Mouse (Mus musculus): ENCODE results near the gene Mrap. TPM values are rescaled to one million over a fixed set of nuclear protein-coding genes. Genes with fewer than 3 reads are reported as not detected.

The Mrap gene
- 36.1 and 41.4 TPM in 2 replicates for polyA plus RNA-seq (2015; fragmentation: Nextera tagmentation; extraction: Ambion mirVana)

GRCm38 (mm10) chr16:90738092-90738956, at the start of gene Mrap:
Gene Mrap, plus strand, starts transcription at chr16:90738207.
- H3K4me1 ChIP-seq (ENCODE audit: control insufficient read depth, insufficient read depth, low read length) = peaks cover 13% of the 10 kb centered on the region; the same call in 1 of the 2 replicates
- peak within 1 kb of the TSS; percentile 81 for H3K27ac ChIP-seq (ENCODE audit: low read length)
- WGBS = 38% methylated on average over 26 of the region's 26 CpGs
- H3K4me2 ChIP-seq (ENCODE audit: low read depth, low read length) = peak within 1 kb of the TSS; percentile 63
- H3K4me3 ChIP-seq (ENCODE audit: low read length) = peak within 1 kb of the TSS; percentile 55
- peak; percentile 85 for ATAC-seq (replicated peaks; ENCODE audit: extremely low read depth, insufficient read depth, low FRiP score)
- H3K36me3 ChIP-seq (ENCODE audit: control insufficient read depth, insufficient read depth) = no peaks in the 10 kb centered on the region
- H3K27me3 ChIP-seq (ENCODE audit: control insufficient read depth, insufficient read depth, low read length) = no peaks in the 10 kb centered on the region
- peak within 1 kb of the TSS; percentile 77 for H3K9ac ChIP-seq (ENCODE audit: low read length)
- no peaks in the 10 kb centered on the region for H3K9me3 ChIP-seq (replicated peaks; ENCODE audit: control insufficient read depth, low read length)

DNA sequence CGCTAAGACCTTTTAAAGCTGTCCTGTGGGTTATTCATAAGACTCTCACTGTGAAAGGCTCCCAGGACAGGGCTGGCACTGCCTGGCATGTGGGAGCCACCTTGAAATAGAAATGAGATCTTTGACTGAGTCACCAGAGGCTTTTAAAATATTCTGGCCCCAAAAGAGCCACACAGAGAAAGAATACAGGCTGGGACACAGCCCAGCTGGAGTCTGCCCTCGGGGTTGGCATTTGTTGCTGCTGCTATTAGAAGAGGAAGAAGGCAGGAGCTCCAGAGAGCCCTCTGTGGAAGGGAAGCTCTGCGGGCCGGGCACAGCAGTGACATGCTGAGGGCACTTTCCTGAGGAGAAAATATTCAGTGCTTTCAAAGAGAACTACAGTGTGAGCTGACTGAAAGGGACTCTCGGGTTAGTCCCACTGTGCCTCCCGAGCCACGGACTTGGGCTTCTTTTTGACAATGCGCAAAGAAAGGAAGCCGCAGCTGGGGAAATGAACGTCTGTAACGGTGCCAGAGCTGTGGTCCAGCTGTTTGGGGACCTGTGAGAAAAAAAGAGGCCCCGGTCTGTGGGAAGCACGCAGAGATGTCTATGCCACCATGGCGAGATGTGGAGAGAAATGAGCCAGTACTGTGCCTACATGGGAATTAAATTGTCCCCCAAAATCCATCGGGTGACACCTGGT, 45.2 kb upstream of the Mrap start:
- H3K27ac ChIP-seq (ENCODE audit: low read length) = no peak overlapping the region
- no peak overlapping the region for H3K4me2 ChIP-seq (ENCODE audit: low read depth, low read length)
- ATAC-seq (replicated peaks; ENCODE audit: extremely low read depth, insufficient read depth, low FRiP score) = no peak
- peaks cover 7% of the 10 kb centered on the region; the same call in 1 of the 2 replicates for H3K4me1 ChIP-seq (ENCODE audit: control insufficient read depth, insufficient read depth, low read length)
- H3K4me3 ChIP-seq (ENCODE audit: low read length) = no peak overlapping the region
- H3K27me3 ChIP-seq (ENCODE audit: control insufficient read depth, insufficient read depth, low read length) = no peaks in the 10 kb centered on the region
- no peak overlapping the region for H3K9ac ChIP-seq (ENCODE audit: low read length)
- WGBS = 81% methylated on average over 15 of the region's 15 CpGs
- H3K36me3 ChIP-seq (ENCODE audit: control insufficient read depth, insufficient read depth) = no peaks in the 10 kb centered on the region
- no peaks in the 10 kb centered on the region for H3K9me3 ChIP-seq (replicated peaks; ENCODE audit: control insufficient read depth, low read length)

DNA sequence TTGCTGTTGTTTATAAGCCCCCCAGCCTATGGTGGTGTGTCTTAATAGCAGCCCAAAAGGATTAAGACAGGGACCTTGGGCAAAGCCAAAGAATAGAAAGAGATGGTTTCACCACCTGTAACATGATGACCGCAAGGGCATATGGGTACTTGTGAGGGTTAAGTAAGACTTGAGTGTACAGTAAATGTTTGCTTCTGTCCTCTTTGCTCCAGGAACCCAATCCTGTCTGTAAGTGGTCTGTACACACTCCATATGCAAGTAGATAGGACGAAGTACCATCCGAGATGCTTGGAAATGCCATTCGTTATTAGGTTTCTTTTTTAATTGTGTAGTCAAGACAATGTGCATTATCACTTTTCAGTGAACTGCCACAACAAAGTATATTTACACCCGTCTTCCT, 44.4 kb upstream of the Mrap start:
- 90% methylated on average over 5 of the region's 5 CpGs for WGBS

DNA sequence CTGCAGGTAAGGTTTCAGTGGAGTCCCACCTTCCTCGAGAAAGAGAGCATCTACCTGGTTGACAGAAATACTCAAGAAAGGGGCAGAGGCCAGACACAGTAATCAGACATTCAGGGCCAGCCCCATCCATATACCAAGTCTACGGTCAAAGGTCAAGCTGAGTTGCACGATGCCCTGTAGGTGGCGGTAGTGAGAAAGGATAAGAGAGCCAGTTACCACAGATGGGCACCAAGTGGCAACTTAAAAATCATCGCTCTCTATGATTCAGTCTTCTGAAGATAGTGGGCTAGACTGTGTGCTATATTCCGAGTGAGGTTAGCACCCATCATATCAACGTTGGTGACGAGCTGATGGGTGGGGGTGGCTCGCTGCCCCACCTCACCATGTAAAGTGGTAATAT, 43.3 kb upstream of the Mrap start:
- Histone ChIP-seq H3K27ac (ENCODE audit: low read length) (no peak overlapping the region), H3K4me1 (ENCODE audit: control insufficient read depth, insufficient read depth, low read length) (0 out of 2 replicates have a peak, but pooled peaks cover 2% of the 10 kb centered on the region), H3K9ac (ENCODE audit: low read length) (no peak overlapping the region), H3K36me3 (ENCODE audit: control insufficient read depth, insufficient read depth) (no peaks in the 10 kb centered on the region), H3K4me3 (ENCODE audit: low read length) (no peak overlapping the region), H3K27me3 (ENCODE audit: control insufficient read depth, insufficient read depth, low read length) (no peaks in the 10 kb centered on the region), H3K9me3 (replicated peaks; ENCODE audit: control insufficient read depth, low read length) (no peaks in the 10 kb centered on the region), H3K4me2 (ENCODE audit: low read depth, low read length) (no peak overlapping the region)
- 57% methylated on average over 9 of the region's 9 CpGs for WGBS
- ATAC-seq (replicated peaks; ENCODE audit: extremely low read depth, insufficient read depth, low FRiP score) = no peak; the same call in 1 of the 2 replicates

More for the DNA sequence above, 44.4 kb upstream of the Mrap start:
- Histone ChIP-seq H3K27me3 (ENCODE audit: control insufficient read depth, insufficient read depth, low read length) (no peaks in the 10 kb centered on the region), H3K9ac (ENCODE audit: low read length) (no peak overlapping the region), H3K9me3 (replicated peaks; ENCODE audit: control insufficient read depth, low read length) (no peaks in the 10 kb centered on the region), H3K4me3 (ENCODE audit: low read length) (no peak overlapping the region), H3K27ac (ENCODE audit: low read length) (no peak overlapping the region), H3K4me2 (ENCODE audit: low read depth, low read length) (no peak overlapping the region), H3K36me3 (ENCODE audit: control insufficient read depth, insufficient read depth) (no peaks in the 10 kb centered on the region), H3K4me1 (ENCODE audit: control insufficient read depth, insufficient read depth, low read length) (peaks cover 2% of the 10 kb centered on the region; the same call in 1 of the 2 replicates)
- no peak for ATAC-seq (replicated peaks; ENCODE audit: extremely low read depth, insufficient read depth, low FRiP score)

DNA sequence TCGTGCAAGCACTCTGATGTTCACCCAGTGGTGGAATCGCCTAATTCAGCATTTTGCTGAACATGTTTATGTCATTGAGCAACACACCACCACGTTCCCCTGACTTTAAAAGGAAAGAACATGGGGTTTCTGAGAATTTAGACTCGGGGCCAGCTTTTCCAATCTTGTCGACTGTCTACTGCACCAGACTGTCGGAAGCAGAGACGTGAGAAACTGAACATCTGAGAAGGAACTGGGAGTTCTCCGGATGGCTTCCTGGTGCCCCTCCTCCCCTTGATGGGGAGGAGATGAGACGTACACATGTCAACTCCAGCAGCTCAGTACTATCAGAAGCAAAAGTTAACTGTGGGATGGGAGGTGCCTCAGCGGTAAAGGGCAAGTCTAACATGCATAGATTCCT, 42.9 kb upstream of the Mrap start:
- Histone ChIP-seq H3K27ac (ENCODE audit: low read length) (no peak overlapping the region), H3K36me3 (ENCODE audit: control insufficient read depth, insufficient read depth) (no peaks in the 10 kb centered on the region), H3K27me3 (ENCODE audit: control insufficient read depth, insufficient read depth, low read length) (no peaks in the 10 kb centered on the region), H3K9me3 (replicated peaks; ENCODE audit: control insufficient read depth, low read length) (no peaks in the 10 kb centered on the region), H3K4me3 (ENCODE audit: low read length) (no peak overlapping the region), H3K4me1 (ENCODE audit: control insufficient read depth, insufficient read depth, low read length) (0 out of 2 replicates have a peak, but pooled peaks cover 2% of the 10 kb centered on the region), H3K9ac (ENCODE audit: low read length) (no peak overlapping the region), H3K4me2 (ENCODE audit: low read depth, low read length) (no peak overlapping the region)
- 49% methylated on average over 10 of the region's 10 CpGs for WGBS
- peak; percentile 60; the same call in 1 of the 2 replicates for ATAC-seq (replicated peaks; ENCODE audit: extremely low read depth, insufficient read depth, low FRiP score)

GRCm38 (mm10) chr16:90696306-90696705, 41.7 kb upstream of the Mrap start:
- H3K4me3 ChIP-seq (ENCODE audit: low read length) = no peak overlapping the region
- 0 out of 2 replicates have a peak, but pooled peaks cover 2% of the 10 kb centered on the region for H3K4me1 ChIP-seq (ENCODE audit: control insufficient read depth, insufficient read depth, low read length)
- WGBS = 79% methylated on average over 9 of the region's 9 CpGs
- no peaks in the 10 kb centered on the region for H3K36me3 ChIP-seq (ENCODE audit: control insufficient read depth, insufficient read depth)
- no peak for ATAC-seq (replicated peaks; ENCODE audit: extremely low read depth, insufficient read depth, low FRiP score)
- H3K9ac ChIP-seq (ENCODE audit: low read length) = no peak overlapping the region
- no peaks in the 10 kb centered on the region for H3K9me3 ChIP-seq (replicated peaks; ENCODE audit: control insufficient read depth, low read length)
- no peaks in the 10 kb centered on the region for H3K27me3 ChIP-seq (ENCODE audit: control insufficient read depth, insufficient read depth, low read length)
- H3K4me2 ChIP-seq (ENCODE audit: low read depth, low read length) = no peak overlapping the region
- no peak overlapping the region for H3K27ac ChIP-seq (ENCODE audit: low read length)

DNA sequence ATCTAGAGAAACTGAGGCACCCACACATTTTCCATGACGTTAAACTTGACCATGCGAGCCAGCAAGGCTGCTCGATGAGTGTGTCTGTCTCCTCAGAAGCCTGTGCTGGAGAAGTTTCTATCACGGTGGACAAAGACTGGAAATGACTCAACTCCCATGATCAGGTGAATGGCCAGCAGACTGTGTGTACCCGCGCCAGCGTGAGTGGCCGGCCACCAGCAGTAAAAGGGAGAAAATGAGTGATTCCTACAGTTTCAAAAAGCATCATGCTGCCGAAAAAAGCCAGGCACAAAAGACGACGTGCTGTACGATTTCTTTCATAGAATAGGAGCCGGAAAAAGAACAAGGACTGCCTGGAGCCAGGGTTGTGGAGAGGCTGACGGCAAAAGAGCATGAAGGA, 38.6 kb upstream of the Mrap start:
- WGBS = 65% methylated on average over 14 of the region's 14 CpGs
- no peak overlapping the region for H3K4me2 ChIP-seq (ENCODE audit: low read depth, low read length)
- ATAC-seq (replicated peaks; ENCODE audit: extremely low read depth, insufficient read depth, low FRiP score) = no peak
- H3K4me1 ChIP-seq (ENCODE audit: control insufficient read depth, insufficient read depth, low read length) = peaks cover 15% of the 10 kb centered on the region; the same call in 1 of the 2 replicates
- H3K27me3 ChIP-seq (ENCODE audit: control insufficient read depth, insufficient read depth, low read length) = no peaks in the 10 kb centered on the region
- no peak overlapping the region for H3K9ac ChIP-seq (ENCODE audit: low read length)
- H3K9me3 ChIP-seq (replicated peaks; ENCODE audit: control insufficient read depth, low read length) = no peaks in the 10 kb centered on the region
- no peaks in the 10 kb centered on the region for H3K36me3 ChIP-seq (ENCODE audit: control insufficient read depth, insufficient read depth)
- H3K4me3 ChIP-seq (ENCODE audit: low read length) = no peak overlapping the region
- no peak overlapping the region for H3K27ac ChIP-seq (ENCODE audit: low read length)

GRCm38 (mm10) chr16:90701541-90701940, 36.5 kb upstream of the Mrap start:
- Histone ChIP-seq H3K36me3 (ENCODE audit: control insufficient read depth, insufficient read depth) (no peaks in the 10 kb centered on the region), H3K27ac (ENCODE audit: low read length) (no peak overlapping the region), H3K9me3 (replicated peaks; ENCODE audit: control insufficient read depth, low read length) (no peaks in the 10 kb centered on the region), H3K4me1 (ENCODE audit: control insufficient read depth, insufficient read depth, low read length) (peaks cover 25% of the 10 kb centered on the region), H3K27me3 (ENCODE audit: control insufficient read depth, insufficient read depth, low read length) (no peaks in the 10 kb centered on the region), H3K9ac (ENCODE audit: low read length) (no peak overlapping the region), H3K4me3 (ENCODE audit: low read length) (no peak overlapping the region), H3K4me2 (ENCODE audit: low read depth, low read length) (no peak overlapping the region)
- ATAC-seq (replicated peaks; ENCODE audit: extremely low read depth, insufficient read depth, low FRiP score) = no peak
- WGBS = 94% methylated on average over 2 of the region's 2 CpGs

GRCm38 (mm10) chr16:90703646-90704045, 34.4 kb upstream of the Mrap start:
- H3K27me3 ChIP-seq (ENCODE audit: control insufficient read depth, insufficient read depth, low read length) = no peaks in the 10 kb centered on the region
- H3K27ac ChIP-seq (ENCODE audit: low read length) = no peak overlapping the region
- ATAC-seq (replicated peaks; ENCODE audit: extremely low read depth, insufficient read depth, low FRiP score) = no peak
- H3K4me2 ChIP-seq (ENCODE audit: low read depth, low read length) = no peak overlapping the region
- H3K9me3 ChIP-seq (replicated peaks; ENCODE audit: control insufficient read depth, low read length) = no peaks in the 10 kb centered on the region
- no peak overlapping the region for H3K4me3 ChIP-seq (ENCODE audit: low read length)
- no peaks in the 10 kb centered on the region for H3K36me3 ChIP-seq (ENCODE audit: control insufficient read depth, insufficient read depth)
- WGBS = 10% methylated on average over 1 of the region's 1 CpGs
- H3K9ac ChIP-seq (ENCODE audit: low read length) = no peak overlapping the region
- peaks cover 26% of the 10 kb centered on the region for H3K4me1 ChIP-seq (ENCODE audit: control insufficient read depth, insufficient read depth, low read length)
